Mouse (Mus musculus) heart, postnatal 14 days (tissue): Measurements from ENCODE around the gene Olfr1513. TPM values are rescaled to one million over a fixed set of nuclear protein-coding genes. Genes with fewer than 3 reads are reported as not detected.
"Not testable (repeated sequence)": the region's sequence is repeated elsewhere in the genome, so short reads cannot be mapped to it uniquely, and the experiment has no call there.

ENCODE experiments used
- DNase-seq, 2 experiments: peaks; one replicate each; pipeline ENCODE4 v3.0.0; 2021 to 2022
- intact Hi-C: fragments of 180-260 bp; cut with DNase I; formaldehyde crosslinking; loops from one replicate; pipeline ENCODE4 v1.15.1; 2025
- long read RNA-seq, 2 experiments: library from polyadenylated mRNA; stranded (forward); transcript quantifications; one replicate each; pipeline ENCODE4 v2.0.0; 2021
- total RNA-seq, 2 experiments: library from RNA; stranded (reverse); gene quantifications; 2 replicates each; pipeline ENCODE4 v1.2.3; 2021

The Olfr1513 gene
- not detected for total RNA-seq
- long read RNA-seq, experiment 1: 0 reads
- long read RNA-seq, experiment 2: 0 reads

GRCm38 (mm10) chr14:52356308-52356707 lies at the start of gene Olfr1513:
Gene Olfr1513 (minus strand): TSS chr14:52356408.
- no peak for DNase-seq
- intact Hi-C loops: no loop called here

GRCm38 (mm10) chr14:52397279-52397678 lies 41.1 kb upstream of the Olfr1513 start, which contains the start of gene Olfr1511:
Gene Olfr1511 (minus strand): TSS chr14:52397379.
- intact Hi-C loops: no loop called here
- DNase-seq: no peak

GRCm38 (mm10) chr14:52390084-52390848 lies 34.1 kb upstream of the Olfr1513 start:
- DNase-seq, intact Hi-C loops: not testable (repeated sequence)

- no peak for DNase-seq
- intact Hi-C loops: no loop called here
These were observed 22.9 kb upstream of the Olfr1513 start, which contains the start of gene Olfr1512 for GRCm38 (mm10) chr14:52379068-52379467. Gene Olfr1512 (minus strand): TSS chr14:52379168.

GRCm38 (mm10) chr14:52368741-52369140 lies 12.5 kb upstream of the Olfr1513 start:
- intact Hi-C loops: no loop called here
- no peak for DNase-seq

GRCm38 (mm10) chr14:52339512-52339852 lies 16.7 kb downstream of the Olfr1513 start:
- intact Hi-C loops: loop anchor here (2.0 kb wide), 1 partner anchor 215 kb away; no protein-coding TSS in a partner anchor
- DNase-seq: no peak

- intact Hi-C loops: loop anchor here (1.0 to 2.0 kb wide), 2 partner anchors 42 to 214 kb away; no protein-coding TSS in a partner anchor
- DNase-seq: peak; percentile 36 to 72
These were observed 17.3 kb downstream of the Olfr1513 start for GRCm38 (mm10) chr14:52338751-52339511.

GRCm38 (mm10) chr14:52332171-52332570 lies 24.0 kb downstream of the Olfr1513 start:
- no peak for DNase-seq
- intact Hi-C loops: no loop called here

GRCm38 (mm10) chr14:52331069-52331750 lies 25.0 kb downstream of the Olfr1513 start:
- no peak for DNase-seq
- intact Hi-C loops: no loop called here

- no peak for DNase-seq
- intact Hi-C loops: no loop called here
These were observed 28.0 kb downstream of the Olfr1513 start, which contains the start of gene Sall2 for GRCm38 (mm10) chr14:52327910-52328812. Gene Sall2 (minus strand): TSS chr14:52328762.

GRCm38 (mm10) chr14:52327375-52327901 lies 28.8 kb downstream of the Olfr1513 start:
- DNase-seq: no peak

GRCm38 (mm10) chr14:52325890-52326289 lies 30.3 kb downstream of the Olfr1513 start:
- no peak for DNase-seq
- intact Hi-C loops: no loop called here

More at GRCm38 (mm10) chr14:52327375-52327901, 28.8 kb downstream of the Olfr1513 start:
- intact Hi-C loops: no loop called here

- intact Hi-C loops: no loop called here
- no peak for DNase-seq
These were observed 36.8 kb downstream of the Olfr1513 start for GRCm38 (mm10) chr14:52319361-52319760.

GRCm38 (mm10) chr14:52316441-52317225 lies 39.6 kb downstream of the Olfr1513 start:
- DNase-seq: no peak

GRCm38 (mm10) chr14:52315792-52316440 lies 40.3 kb downstream of the Olfr1513 start:
- DNase-seq: peak; percentile 67 to 70
- intact Hi-C loops: no loop called here

More at GRCm38 (mm10) chr14:52316441-52317225, 39.6 kb downstream of the Olfr1513 start:
- intact Hi-C loops: no loop called here

GRCm38 (mm10) chr14:52315283-52315780 lies 40.9 kb downstream of the Olfr1513 start:
- no peak for DNase-seq
- intact Hi-C loops: no loop called here

GRCm38 (mm10) chr14:52314808-52315150 lies 41.4 kb downstream of the Olfr1513 start:
- intact Hi-C loops: no loop called here
- no peak for DNase-seq
